Comparison of ENCODE assay signal across 24 mouse cellular contexts in the genomic region with DNA sequence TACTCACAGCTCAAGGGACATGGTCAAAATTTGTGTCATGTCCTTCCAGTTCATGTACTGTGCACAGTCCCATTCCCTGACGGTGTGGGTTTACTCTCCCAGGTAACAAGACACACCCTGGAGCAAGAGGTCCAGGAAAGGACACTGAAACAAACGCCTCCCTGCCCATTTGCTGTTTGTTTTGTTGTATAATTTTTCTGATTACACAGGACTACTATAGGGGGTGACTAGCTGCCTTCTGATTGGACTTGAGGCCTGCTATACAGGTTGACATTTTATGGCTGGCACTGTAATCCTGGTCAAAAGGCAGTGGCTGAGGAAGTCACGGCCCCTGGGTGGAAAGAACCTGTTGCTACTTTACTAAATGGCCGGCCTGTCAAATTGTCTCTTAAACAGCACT. TPM values are rescaled to one million over a fixed set of nuclear protein-coding genes. Genes with fewer than 3 reads are reported as not detected.
"Had no signal": no experiment of that assay in that cellular context is flagged by ENCODE, and none has a peak within 500 bp of the region (broad histone marks: within the 10 kb centered on the region; RNA-seq: fewer than 3 reads in every experiment).

No protein-coding gene starts in this region.

- H3K4me2 ChIP-seq: midbrain, embryonic 12.5 days; midbrain, embryonic 15.5 days; neural tube, embryonic 12.5 days; neural tube, embryonic 15.5 days had no signal

- H3K4me1 ChIP-seq: midbrain, embryonic 12.5 days; midbrain, embryonic 15.5 days; neural tube, embryonic 12.5 days; neural tube, embryonic 15.5 days had no signal

- ATAC-seq: midbrain, embryonic 15.5 days had no signal

- H3K36me3 ChIP-seq: midbrain, embryonic 12.5 days; midbrain, embryonic 15.5 days; neural tube, embryonic 12.5 days; neural tube, embryonic 15.5 days had no signal

- DNase-seq: kidney, adult 2 months; layer of hippocampus, postnatal 36 days; retina, postnatal 1 day; right cerebral cortex, postnatal 25 days; thymus, postnatal 25 days had no signal

- H3K9ac ChIP-seq: liver, embryonic 14.5 days; midbrain, embryonic 12.5 days; midbrain, embryonic 15.5 days; neural tube, embryonic 12.5 days; neural tube, embryonic 15.5 days had no signal

- H3K4me3 ChIP-seq: left cerebral cortex, adult 2 months; midbrain, embryonic 12.5 days; midbrain, embryonic 15.5 days; neural tube, embryonic 12.5 days; neural tube, embryonic 15.5 days had no signal

- H3K9me3 ChIP-seq: midbrain, embryonic 12.5 days; midbrain, embryonic 15.5 days; neural tube, embryonic 12.5 days; neural tube, embryonic 15.5 days had no signal

- H3K27ac ChIP-seq: kidney, postnatal 0 days; left cerebral cortex, adult 2 months; liver, embryonic 14.5 days; macrophage; midbrain, embryonic 12.5 days; midbrain, embryonic 15.5 days; neural tube, embryonic 12.5 days; neural tube, embryonic 15.5 days had no signal

- H3K27me3 ChIP-seq: midbrain, embryonic 12.5 days; midbrain, embryonic 15.5 days; neural tube, embryonic 12.5 days; neural tube, embryonic 15.5 days had no signal

RNA-seq across cellular contexts. Expression of a gene that starts 16.2 kb away (rescaled TPM):
- total RNA-seq: layer of hippocampus, adult 8-10 months; layer of hippocampus, postnatal 10 days; layer of hippocampus, postnatal 36 days; left cerebral cortex, adult 2 months; left cerebral cortex, postnatal 10 days; left cerebral cortex, postnatal 36 days; megakaryocyte, adult 5-6 weeks had no signal
- polyA plus RNA-seq: kidney, adult 2 months; kidney, embryonic 14.5 days; kidney, postnatal 0 days; limb, embryonic 11.5 days; limb, embryonic 14.5 days; liver, adult 2 months; liver, embryonic 14.5 days; lung, embryonic 16.5 days; macrophage; midbrain, embryonic 12.5 days; midbrain, embryonic 15.5 days; neural tube, embryonic 12.5 days; neural tube, embryonic 15.5 days; thymus, postnatal 0 days had no signal
